Mouse (Mus musculus): Measurements from ENCODE around the gene H2-DMb2. TPM values are rescaled to one million over a fixed set of nuclear protein-coding genes. Genes with fewer than 3 reads are reported as not detected.
A peak's percentile ranks its signal among the peaks of the same experiment; 100 is the strongest.

The H2-DMb2 gene
- polyA plus RNA-seq, 1 experiment from 2014 or later = 0.39 TPM

GRCm38 (mm10) chr17:34196941-34197894 lies 54.1 kb downstream of the H2-DMb2 start, which contains the start of gene Psmb8:
TSS of gene Psmb8 (plus strand) at chr17:34197721.
- ATAC-seq (ENCODE audit: low read depth) = peak; percentile 84
- Histone ChIP-seq H3K27me3 (replicated peaks; ENCODE audit: control insufficient read depth, insufficient read depth, low read length) (peaks cover 66% of the 10 kb centered on the region), H3K9ac (ENCODE audit: low read depth, low read length) (peak within 1 kb of the TSS; percentile 52), H3K9me3 (ENCODE audit: control insufficient read depth, low read length) (no peaks in the 10 kb centered on the region), H3K4me3 (ENCODE audit: low read depth, low read length) (peak within 1 kb of the TSS; percentile 43), H3K4me2 (ENCODE audit: low read depth, low read length) (peak within 1 kb of the TSS; percentile 57), H3K4me1 (ENCODE audit: control insufficient read depth, insufficient read depth, low read length) (peaks cover 8% of the 10 kb centered on the region), H3K36me3 (ENCODE audit: control insufficient read depth, insufficient read depth, low read length) (no peaks in the 10 kb centered on the region), H3K27ac (replicated peaks; ENCODE audit: low read depth, low read length) (no peak within 1 kb of the TSS)
- DNase-seq (ENCODE audit: low spot score) = peak; percentile 92
- whole genome bisulfite sequencing = 4% methylated on average over 41 of the region's 41 CpGs

- DNase-seq (ENCODE audit: low spot score) (no peak), ATAC-seq (ENCODE audit: low read depth) (no peak)
- Histone ChIP-seq H3K27ac (replicated peaks; ENCODE audit: low read depth, low read length) (no peak overlapping the region), H3K4me2 (ENCODE audit: low read depth, low read length) (peak overlapping the region; percentile 57), H3K9ac (ENCODE audit: low read depth, low read length) (peak overlapping the region; percentile 52), H3K9me3 (ENCODE audit: control insufficient read depth, low read length) (no peaks in the 10 kb centered on the region), H3K36me3 (ENCODE audit: control insufficient read depth, insufficient read depth, low read length) (no peaks in the 10 kb centered on the region), H3K4me3 (ENCODE audit: low read depth, low read length) (peak overlapping the region; percentile 43), H3K27me3 (replicated peaks; ENCODE audit: control insufficient read depth, insufficient read depth, low read length) (peaks cover 63% of the 10 kb centered on the region), H3K4me1 (ENCODE audit: control insufficient read depth, insufficient read depth, low read length) (peaks cover 8% of the 10 kb centered on the region)
- 3% methylated on average over 32 of the region's 32 CpGs for WGBS
Measured at GRCm38 (mm10) chr17:34197904-34198520, 54.9 kb downstream of the H2-DMb2 start.

- H3K27me3 ChIP-seq (replicated peaks; ENCODE audit: control insufficient read depth, insufficient read depth, low read length) = peaks cover 63% of the 10 kb centered on the region
- no peaks in the 10 kb centered on the region for H3K9me3 ChIP-seq (ENCODE audit: control insufficient read depth, low read length)
- peak overlapping the region; percentile 57 for H3K4me2 ChIP-seq (ENCODE audit: low read depth, low read length)
- H3K27ac ChIP-seq (replicated peaks; ENCODE audit: low read depth, low read length) = no peak overlapping the region
- peaks cover 8% of the 10 kb centered on the region for H3K4me1 ChIP-seq (ENCODE audit: control insufficient read depth, insufficient read depth, low read length)
- no peaks in the 10 kb centered on the region for H3K36me3 ChIP-seq (ENCODE audit: control insufficient read depth, insufficient read depth, low read length)
- no peak for ATAC-seq (ENCODE audit: low read depth)
- peak overlapping the region; percentile 52 for H3K9ac ChIP-seq (ENCODE audit: low read depth, low read length)
- WGBS = 7% methylated on average over 11 of the region's 11 CpGs
- H3K4me3 ChIP-seq (ENCODE audit: low read depth, low read length) = peak overlapping the region; percentile 43
- DNase-seq (ENCODE audit: low spot score) = no peak
Measured at GRCm38 (mm10) chr17:34198521-34198912, 55.4 kb downstream of the H2-DMb2 start.

GRCm38 (mm10) chr17:34199050-34199619 lies 56.0 kb downstream of the H2-DMb2 start:
- ATAC-seq (ENCODE audit: low read depth) = no peak
- Histone ChIP-seq H3K4me3 (ENCODE audit: low read depth, low read length) (no peak overlapping the region), H3K36me3 (ENCODE audit: control insufficient read depth, insufficient read depth, low read length) (no peaks in the 10 kb centered on the region), H3K9me3 (ENCODE audit: control insufficient read depth, low read length) (no peaks in the 10 kb centered on the region), H3K27ac (replicated peaks; ENCODE audit: low read depth, low read length) (no peak overlapping the region), H3K27me3 (replicated peaks; ENCODE audit: control insufficient read depth, insufficient read depth, low read length) (peaks cover 60% of the 10 kb centered on the region), H3K4me1 (ENCODE audit: control insufficient read depth, insufficient read depth, low read length) (peaks cover 8% of the 10 kb centered on the region), H3K4me2 (ENCODE audit: low read depth, low read length) (no peak overlapping the region), H3K9ac (ENCODE audit: low read depth, low read length) (no peak overlapping the region)
- WGBS = 62% methylated on average over 12 of the region's 12 CpGs
- DNase-seq (ENCODE audit: low spot score) = no peak

GRCm38 (mm10) chr17:34200047-34200446 lies 56.9 kb downstream of the H2-DMb2 start:
- Histone ChIP-seq H3K27me3 (replicated peaks; ENCODE audit: control insufficient read depth, insufficient read depth, low read length) (peaks cover 62% of the 10 kb centered on the region), H3K9me3 (ENCODE audit: control insufficient read depth, low read length) (no peaks in the 10 kb centered on the region), H3K4me3 (ENCODE audit: low read depth, low read length) (no peak overlapping the region), H3K4me1 (ENCODE audit: control insufficient read depth, insufficient read depth, low read length) (peaks cover 8% of the 10 kb centered on the region), H3K27ac (replicated peaks; ENCODE audit: low read depth, low read length) (no peak overlapping the region), H3K4me2 (ENCODE audit: low read depth, low read length) (no peak overlapping the region), H3K36me3 (ENCODE audit: control insufficient read depth, insufficient read depth, low read length) (no peaks in the 10 kb centered on the region), H3K9ac (ENCODE audit: low read depth, low read length) (no peak overlapping the region)
- DNase-seq (ENCODE audit: low spot score) (no peak), ATAC-seq (ENCODE audit: low read depth) (no peak)
- WGBS = 85% methylated on average over 10 of the region's 10 CpGs

- peaks cover 63% of the 10 kb centered on the region for H3K27me3 ChIP-seq (replicated peaks; ENCODE audit: control insufficient read depth, insufficient read depth, low read length)
- H3K9me3 ChIP-seq (ENCODE audit: control insufficient read depth, low read length) = no peaks in the 10 kb centered on the region
- no peak for ATAC-seq (ENCODE audit: low read depth)
- H3K27ac ChIP-seq (replicated peaks; ENCODE audit: low read depth, low read length) = no peak overlapping the region
- no peak overlapping the region for H3K4me3 ChIP-seq (ENCODE audit: low read depth, low read length)
- peaks cover 8% of the 10 kb centered on the region for H3K4me1 ChIP-seq (ENCODE audit: control insufficient read depth, insufficient read depth, low read length)
- H3K9ac ChIP-seq (ENCODE audit: low read depth, low read length) = no peak overlapping the region
- H3K4me2 ChIP-seq (ENCODE audit: low read depth, low read length) = no peak overlapping the region
- no peaks in the 10 kb centered on the region for H3K36me3 ChIP-seq (ENCODE audit: control insufficient read depth, insufficient read depth, low read length)
- DNase-seq (ENCODE audit: low spot score) = no peak
- 88% methylated on average over 16 of the region's 16 CpGs for WGBS
Measured at GRCm38 (mm10) chr17:34200772-34201505, 57.8 kb downstream of the H2-DMb2 start.

Other genes starting within 250 kb of the H2-DMb2 start
- not detected in 2 replicates for gene Platr17, start 238.2 kb upstream of the H2-DMb2 start, polyA plus RNA-seq (2014; fragmentation: Nextera tagmentation; extraction: Ambion mirVana)
- gene Daxx, start 233.9 kb upstream of the H2-DMb2 start, polyA plus RNA-seq (2014; fragmentation: Nextera tagmentation; extraction: Ambion mirVana) = 34.8 and 38.2 TPM in 2 replicates
- gene Tapbp, start 227.4 kb upstream of the H2-DMb2 start, polyA plus RNA-seq (2014; fragmentation: Nextera tagmentation; extraction: Ambion mirVana) = 31.9 and 32.0 TPM in 2 replicates
- 8.9 and 11.6 TPM in 2 replicates for gene Zbtb22, start 227.4 kb upstream of the H2-DMb2 start, polyA plus RNA-seq (2014; fragmentation: Nextera tagmentation; extraction: Ambion mirVana)
- gene Rgl2, start 213.8 kb upstream of the H2-DMb2 start, polyA plus RNA-seq (2014; fragmentation: Nextera tagmentation; extraction: Ambion mirVana) = 34.5 and 43.4 TPM in 2 replicates
- gene Pfdn6, start 203.0 kb upstream of the H2-DMb2 start, polyA plus RNA-seq (2014; fragmentation: Nextera tagmentation; extraction: Ambion mirVana) = 122 and 124 TPM in 2 replicates
- gene Wdr46, start 202.6 kb upstream of the H2-DMb2 start, polyA plus RNA-seq (2014; fragmentation: Nextera tagmentation; extraction: Ambion mirVana) = 15.4 and 20.2 TPM in 2 replicates
- 4.4 and 5.7 TPM in 2 replicates for gene B3galt4, start 191.8 kb upstream of the H2-DMb2 start, polyA plus RNA-seq (2014; fragmentation: Nextera tagmentation; extraction: Ambion mirVana)
- 38.6 and 41.6 TPM in 2 replicates for gene Vps52, start 187.5 kb upstream of the H2-DMb2 start, polyA plus RNA-seq (2014; fragmentation: Nextera tagmentation; extraction: Ambion mirVana)
- gene Rps18, start 187.3 kb upstream of the H2-DMb2 start, polyA plus RNA-seq (2014; fragmentation: Nextera tagmentation; extraction: Ambion mirVana) = 2,078 and 2,095 TPM in 2 replicates
- gene H2-K1, start 143.0 kb upstream of the H2-DMb2 start, polyA plus RNA-seq (2014; fragmentation: Nextera tagmentation; extraction: Ambion mirVana) = 20.8 and 30.8 TPM in 2 replicates
- gene Ring1, start 118.6 kb upstream of the H2-DMb2 start, polyA plus RNA-seq (2014; fragmentation: Nextera tagmentation; extraction: Ambion mirVana) = 6.0 and 7.2 TPM in 2 replicates
- gene H2-Ke6, start 115.2 kb upstream of the H2-DMb2 start, polyA plus RNA-seq (2014; fragmentation: Nextera tagmentation; extraction: Ambion mirVana) = 41.3 and 46.1 TPM in 2 replicates
- gene Slc39a7, start 111.6 kb upstream of the H2-DMb2 start, polyA plus RNA-seq (2014; fragmentation: Nextera tagmentation; extraction: Ambion mirVana) = 118 and 125 TPM in 2 replicates
- 26.0 and 29.2 TPM in 2 replicates for gene Rxrb, start 111.5 kb upstream of the H2-DMb2 start, polyA plus RNA-seq (2014; fragmentation: Nextera tagmentation; extraction: Ambion mirVana)
- 53.9 and 64.3 TPM in 2 replicates for gene Col11a2, start 103.9 kb upstream of the H2-DMb2 start, polyA plus RNA-seq (2014; fragmentation: Nextera tagmentation; extraction: Ambion mirVana)
- gene H2-Oa, start 51.0 kb upstream of the H2-DMb2 start, polyA plus RNA-seq (2014; fragmentation: Nextera tagmentation; extraction: Ambion mirVana) = 0.36 and 0.76 TPM in 2 replicates
- 13.6 and 14.9 TPM in 2 replicates for gene H2-DMa, start 23.8 kb upstream of the H2-DMb2 start, polyA plus RNA-seq (2014; fragmentation: Nextera tagmentation; extraction: Ambion mirVana)
- gene Brd2, start 20.7 kb upstream of the H2-DMb2 start, polyA plus RNA-seq (2014; fragmentation: Nextera tagmentation; extraction: Ambion mirVana) = 103 and 105 TPM in 2 replicates
- 2.8 and 4.3 TPM in 2 replicates for gene H2-DMb1, start 9.8 kb downstream of the H2-DMb2 start, polyA plus RNA-seq (2014; fragmentation: Nextera tagmentation; extraction: Ambion mirVana)
- gene Tap1, start 44.2 kb downstream of the H2-DMb2 start, polyA plus RNA-seq (2014; fragmentation: Nextera tagmentation; extraction: Ambion mirVana) = 5.1 and 7.4 TPM in 2 replicates
- 2.8 and 3.8 TPM in 2 replicates for gene Psmb9, start 44.5 kb downstream of the H2-DMb2 start, polyA plus RNA-seq (2014; fragmentation: Nextera tagmentation; extraction: Ambion mirVana)
- 10.0 and 12.1 TPM in 2 replicates for gene Psmb8, start 54.4 kb downstream of the H2-DMb2 start, polyA plus RNA-seq (2014; fragmentation: Nextera tagmentation; extraction: Ambion mirVana)
- 3.3 and 4.1 TPM in 2 replicates for gene Tap2, start 60.2 kb downstream of the H2-DMb2 start, polyA plus RNA-seq (2014; fragmentation: Nextera tagmentation; extraction: Ambion mirVana)
- gene H2-Ob, start 95.6 kb downstream of the H2-DMb2 start, polyA plus RNA-seq (2014; fragmentation: Nextera tagmentation; extraction: Ambion mirVana) = 0.24 TPM in 1 of 2 replicates, not detected in the other
- gene H2-Ab1, start 114.4 kb downstream of the H2-DMb2 start, polyA plus RNA-seq (2014; fragmentation: Nextera tagmentation; extraction: Ambion mirVana) = 9.4 and 10.1 TPM in 2 replicates
- gene H2-Aa, start 144.5 kb downstream of the H2-DMb2 start, polyA plus RNA-seq (2014; fragmentation: Nextera tagmentation; extraction: Ambion mirVana) = 4.9 and 5.7 TPM in 2 replicates
- 4.1 and 4.7 TPM in 2 replicates for gene H2-Eb1, start 162.6 kb downstream of the H2-DMb2 start, polyA plus RNA-seq (2014; fragmentation: Nextera tagmentation; extraction: Ambion mirVana)
- gene H2-Eb2, start 182.4 kb downstream of the H2-DMb2 start, polyA plus RNA-seq (2014; fragmentation: Nextera tagmentation; extraction: Ambion mirVana) = not detected in 2 replicates
- not detected in 2 replicates for gene Btnl2, start 211.5 kb downstream of the H2-DMb2 start, polyA plus RNA-seq (2014; fragmentation: Nextera tagmentation; extraction: Ambion mirVana)
- gene Btnl1, start 233.8 kb downstream of the H2-DMb2 start, polyA plus RNA-seq (2014; fragmentation: Nextera tagmentation; extraction: Ambion mirVana) = not detected in 2 replicates

Measured in embryonic facial prominence, embryonic 14.5 days (tissue).